Mouse (Mus musculus) olfactory bulb, adult 2 months (tissue): ENCODE measurements at regions not wholly inside any gene's neighbourhood (a gene's known extent, or its start where the extent isn't known, plus 50 kb on each side); places are given as distances from the start of the nearest gene placed in this dataset.

Experiments used
- H3K27ac ChIP-seq: fragments of 200-500 bp; 2 replicates; pipeline ENCODE4 v1.5.1; 2012; ENCODE audit warnings: low read depth, low read length; ENCODE audit not compliant: insufficient read depth
- H3K4me1 ChIP-seq: fragments of 200-500 bp; 2 replicates; pipeline ENCODE4 v1.6.1; 2012; ENCODE audit warnings: low read length; ENCODE audit not compliant: control insufficient read depth, insufficient read depth
- H3K4me3 ChIP-seq: fragments of 200-500 bp; 2 replicates; pipeline ENCODE4 v1.5.1; 2012; ENCODE audit warnings: mild to moderate bottlenecking, low read depth, low read length, moderate library complexity; ENCODE audit not compliant: insufficient read depth
- CTCF ChIP-seq: fragments of 200-500 bp; IDR thresholded peaks from 2 replicates; pipeline ENCODE4 v1.5.1; 2012; ENCODE audit warnings: low read depth, mild to moderate bottlenecking, low read length, moderate library complexity; ENCODE audit not compliant: insufficient read depth
- POLR2A ChIP-seq: fragments of 200-500 bp; IDR thresholded peaks from 2 replicates; pipeline ENCODE4 v1.6.1; 2012; ENCODE audit warnings: mild to moderate bottlenecking, low read depth, low read length, moderate library complexity; ENCODE audit not compliant: insufficient read depth
- WGBS: fragments of 180-500 bp; shearing (Covaris S2); methylation state at CpG from one replicate; pipeline ENCODE4 v1.1.7; 2018; 5-methylcytosine and 5-hydroxymethylcytosine counted together

- no peak overlapping the region for H3K27ac ChIP-seq
- WGBS, result 100% methylated on average over 1 of the region's 1 CpGs
- H3K4me3 ChIP-seq, result no peak overlapping the region
- no peak for TF ChIP-seq POLR2A
- no peak for TF ChIP-seq CTCF
- no peaks in the 10 kb centered on the region for H3K4me1 ChIP-seq
Observed at GRCm38 (mm10) chr7:36313751-36314150, 384.2 kb upstream of the Tshz3 start.

GRCm38 (mm10) chr7:36309761-36310605, 387.9 kb upstream of the Tshz3 start:
- no peaks in the 10 kb centered on the region for H3K4me1 ChIP-seq
- TF ChIP-seq POLR2A (no peak), CTCF (no peak)
- H3K4me3 ChIP-seq, result no peak overlapping the region
- 94% methylated on average over 5 of the region's 5 CpGs for WGBS
- H3K27ac ChIP-seq, result no peak overlapping the region

GRCm38 (mm10) chr7:36308726-36309125, 389.2 kb upstream of the Tshz3 start:
- Histone ChIP-seq H3K27ac (no peak overlapping the region), H3K4me1 (no peaks in the 10 kb centered on the region), H3K4me3 (no peak overlapping the region)
- no peak for TF ChIP-seq CTCF
- TF ChIP-seq POLR2A, result no peak
- 92% methylated on average over 9 of the region's 9 CpGs for WGBS

GRCm38 (mm10) chr7:36308106-36308620, 389.8 kb upstream of the Tshz3 start:
- TF ChIP-seq POLR2A, result no peak
- no peak for TF ChIP-seq CTCF
- WGBS, result 71% methylated on average over 10 of the region's 10 CpGs
- H3K4me3 ChIP-seq, result no peak overlapping the region

GRCm38 (mm10) chr7:36277275-36277674, 420.6 kb upstream of the Tshz3 start:
- no peak for TF ChIP-seq POLR2A
- no peak for TF ChIP-seq CTCF
- H3K27ac ChIP-seq, result no peak overlapping the region
- H3K4me1 ChIP-seq, result no peaks in the 10 kb centered on the region
- no peak overlapping the region for H3K4me3 ChIP-seq

More at GRCm38 (mm10) chr7:36308106-36308620, 389.8 kb upstream of the Tshz3 start:
- Histone ChIP-seq H3K27ac (no peak overlapping the region), H3K4me1 (no peaks in the 10 kb centered on the region)

GRCm38 (mm10) chr7:36268966-36269365, 429.0 kb upstream of the Tshz3 start:
- WGBS, result 32% methylated on average over 5 of the region's 5 CpGs
- H3K4me3 ChIP-seq, result no peak overlapping the region
- H3K27ac ChIP-seq, result no peak overlapping the region
- no peak for TF ChIP-seq POLR2A
- TF ChIP-seq CTCF, result no peak
- no peaks in the 10 kb centered on the region for H3K4me1 ChIP-seq

- Histone ChIP-seq H3K4me3 (no peak overlapping the region), H3K4me1 (no peaks in the 10 kb centered on the region), H3K27ac (no peak overlapping the region)
- WGBS, result 85% methylated on average over 7 of the region's 7 CpGs
- no peak for TF ChIP-seq POLR2A
Observed at GRCm38 (mm10) chr7:36265163-36265823, 432.6 kb upstream of the Tshz3 start.

GRCm38 (mm10) chr7:36262124-36262710, 435.7 kb upstream of the Tshz3 start:
- WGBS, result 83% methylated on average over 8 of the region's 8 CpGs
- no peak overlapping the region for H3K27ac ChIP-seq
- no peaks in the 10 kb centered on the region for H3K4me1 ChIP-seq
- H3K4me3 ChIP-seq, result no peak overlapping the region
- TF ChIP-seq CTCF (no peak), POLR2A (no peak)

- Histone ChIP-seq H3K4me1 (no peaks in the 10 kb centered on the region), H3K4me3 (no peak overlapping the region), H3K27ac (no peak overlapping the region)
- WGBS, result 63% methylated on average over 15 of the region's 15 CpGs
- TF ChIP-seq CTCF, result no peak
- no peak for TF ChIP-seq POLR2A
Observed at GRCm38 (mm10) chr7:36257102-36257501, 440.8 kb upstream of the Tshz3 start.
